Mouse (Mus musculus) limb, embryonic 12.5 days (tissue): ENCODE results near the gene B4gat1. TPM values are rescaled to one million over a fixed set of nuclear protein-coding genes. Genes with fewer than 3 reads are reported as not detected.

Source experiments
- ATAC-seq: fragments of 200-750 bp; cut with Nextera tagmentation; 2 replicates; pipeline ENCODE4 v1.8.0; 2017; ENCODE audit warnings: low read depth, moderate TSS enrichment; ENCODE audit not compliant: insufficient number of reproducible peaks, insufficient read depth, low FRiP score, low TSS enrichment
- H3K27ac ChIP-seq: fragments of 300-500 bp; sonication (generic); 2 replicates; pipeline ENCODE4 v1.5.1; 2016; ENCODE audit warnings: mild to moderate bottlenecking, moderate library complexity
- H3K27me3 ChIP-seq: fragments of 300-500 bp; sonication (generic); 2 replicates; pipeline ENCODE4 v1.6.1; 2016; ENCODE audit warnings: mild to moderate bottlenecking, moderate library complexity
- H3K36me3 ChIP-seq: fragments of 300-500 bp; sonication (generic); 2 replicates; pipeline ENCODE4 v1.6.1; 2016; ENCODE audit warnings: mild to moderate bottlenecking, moderate library complexity
- H3K4me1 ChIP-seq: fragments of 300-500 bp; sonication (generic); replicated peaks from 2 replicates; pipeline ENCODE4 v1.6.1; 2016
- H3K4me2 ChIP-seq: fragments of 300-500 bp; sonication (generic); 2 replicates; pipeline ENCODE4 v1.6.1; 2016; ENCODE audit warnings: mild to moderate bottlenecking, moderate library complexity
- H3K4me3 ChIP-seq: fragments of 300-500 bp; sonication (generic); replicated peaks from 2 replicates; pipeline ENCODE4 v1.5.1; 2016; ENCODE audit warnings: mild to moderate bottlenecking
- H3K9ac ChIP-seq: fragments of 300-500 bp; sonication (generic); replicated peaks from 2 replicates; pipeline ENCODE4 v1.6.1; 2016; ENCODE audit warnings: mild to moderate bottlenecking, moderate library complexity
- H3K9me3 ChIP-seq: fragments of 300-500 bp; sonication (generic); 2 replicates; pipeline ENCODE4 v1.6.1; 2016; ENCODE audit warnings: mild to moderate bottlenecking, moderate library complexity
- WGBS: fragments of 180-500 bp; shearing (Covaris S2); methylation state at CpG from one replicate; pipeline ENCODE4 v1.1.7; 2016; 5-methylcytosine and 5-hydroxymethylcytosine counted together
- polyA plus RNA-seq: library from polyadenylated mRNA; unstranded; fragments of >200 nt; fragmentation: Nextera tagmentation; extraction: Ambion mirVana; gene quantifications from 2 replicates; pipeline ENCODE4 v1.2.1, GENCODE M21; 2016

Gene B4gat1
- polyA plus RNA-seq, 1 experiment from 2014 or later, result 42.3 TPM

- Histone ChIP-seq H3K27ac (peak overlapping the region; percentile 70; the same call in 1 of the 2 replicates), H3K27me3 (no peaks in the 10 kb centered on the region), H3K4me1 (peaks cover 59% of the 10 kb centered on the region), H3K4me2 (no peak overlapping the region), H3K9ac (no peak overlapping the region), H3K36me3 (no peaks in the 10 kb centered on the region), H3K4me3 (no peak overlapping the region), H3K9me3 (no peaks in the 10 kb centered on the region)
- WGBS, result 29% methylated on average over 5 of the region's 5 CpGs
- no peak for ATAC-seq
Measured at GRCm38 (mm10) chr19:5060365-5061330, 22.0 kb downstream of the B4gat1 start.

- no peak overlapping the region for H3K4me3 ChIP-seq
- 81% methylated on average over 5 of the region's 5 CpGs for WGBS
- no peaks in the 10 kb centered on the region for H3K27me3 ChIP-seq
- H3K9ac ChIP-seq, result no peak overlapping the region
- H3K4me1 ChIP-seq, result peaks cover 54% of the 10 kb centered on the region
- ATAC-seq, result no peak
- H3K36me3 ChIP-seq, result no peaks in the 10 kb centered on the region
- no peaks in the 10 kb centered on the region for H3K9me3 ChIP-seq
- H3K27ac ChIP-seq, result no peak overlapping the region
- H3K4me2 ChIP-seq, result no peak overlapping the region
Measured at GRCm38 (mm10) chr19:5062041-5062440, 23.4 kb downstream of the B4gat1 start.

GRCm38 (mm10) chr19:5062446-5062845 lies 23.8 kb downstream of the B4gat1 start:
- H3K27ac ChIP-seq, result no peak overlapping the region
- no peaks in the 10 kb centered on the region for H3K27me3 ChIP-seq
- no peak for ATAC-seq
- peaks cover 56% of the 10 kb centered on the region for H3K4me1 ChIP-seq
- no peak overlapping the region for H3K4me2 ChIP-seq
- H3K9ac ChIP-seq, result no peak overlapping the region
- no peaks in the 10 kb centered on the region for H3K36me3 ChIP-seq
- WGBS, result 33% methylated on average over 6 of the region's 6 CpGs
- no peak overlapping the region for H3K4me3 ChIP-seq
- no peaks in the 10 kb centered on the region for H3K9me3 ChIP-seq

GRCm38 (mm10) chr19:5065104-5065503 lies 26.5 kb downstream of the B4gat1 start:
- WGBS, result 64% methylated on average over 7 of the region's 7 CpGs
- ATAC-seq, result no peak
- Histone ChIP-seq H3K9ac (no peak overlapping the region), H3K27me3 (peaks cover 9% of the 10 kb centered on the region), H3K4me3 (no peak overlapping the region), H3K4me1 (peaks cover 55% of the 10 kb centered on the region), H3K9me3 (no peaks in the 10 kb centered on the region), H3K4me2 (no peak overlapping the region), H3K27ac (no peak overlapping the region), H3K36me3 (no peaks in the 10 kb centered on the region)

GRCm38 (mm10) chr19:5067040-5067799 lies 28.6 kb downstream of the B4gat1 start:
- WGBS, result 3% methylated on average over 15 of the region's 15 CpGs
- H3K27me3 ChIP-seq, result peaks cover 9% of the 10 kb centered on the region
- peak overlapping the region; percentile 69 for H3K4me3 ChIP-seq
- ATAC-seq, result 0 out of 2 replicates have a peak, but pooled peaks have one; percentile 4
- peak overlapping the region; percentile 99 for H3K4me2 ChIP-seq
- H3K9me3 ChIP-seq, result no peaks in the 10 kb centered on the region
- H3K9ac ChIP-seq, result peak overlapping the region; percentile 86
- H3K4me1 ChIP-seq, result peaks cover 57% of the 10 kb centered on the region
- H3K36me3 ChIP-seq, result no peaks in the 10 kb centered on the region
- H3K27ac ChIP-seq, result peak overlapping the region; percentile 99

- Histone ChIP-seq H3K36me3 (no peaks in the 10 kb centered on the region), H3K27me3 (peaks cover 9% of the 10 kb centered on the region), H3K4me2 (peak within 1 kb of the TSS; percentile 99), H3K9ac (peak within 1 kb of the TSS; percentile 86), H3K4me3 (peak within 1 kb of the TSS; percentile 69), H3K27ac (peak within 1 kb of the TSS; percentile 99), H3K4me1 (peaks cover 62% of the 10 kb centered on the region), H3K9me3 (no peaks in the 10 kb centered on the region)
- whole genome bisulfite sequencing, result 1% methylated on average over 55 of the region's 56 CpGs
- peak; percentile 46 for ATAC-seq
Measured at GRCm38 (mm10) chr19:5067867-5068569, 29.4 kb downstream of the B4gat1 start, which contains the start of gene Cd248. Cd248 (plus strand) TSS chr19:5068078.

- 38% methylated on average over 21 of the region's 21 CpGs for WGBS
Measured at GRCm38 (mm10) chr19:5068570-5069234, 30.1 kb downstream of the B4gat1 start.

GRCm38 (mm10) chr19:5069486-5069885 lies 30.9 kb downstream of the B4gat1 start:
- H3K4me1 ChIP-seq, result peaks cover 62% of the 10 kb centered on the region
- no peak for ATAC-seq
- 67% methylated on average over 5 of the region's 5 CpGs for WGBS
- no peaks in the 10 kb centered on the region for H3K9me3 ChIP-seq
- H3K4me3 ChIP-seq, result peak overlapping the region; percentile 69
- H3K4me2 ChIP-seq, result peak overlapping the region; percentile 99
- no peak overlapping the region; the same call in 1 of the 2 replicates for H3K9ac ChIP-seq
- H3K27ac ChIP-seq, result peak overlapping the region; percentile 99; the same call in 1 of the 2 replicates
- peaks cover 15% of the 10 kb centered on the region for H3K27me3 ChIP-seq
- no peaks in the 10 kb centered on the region for H3K36me3 ChIP-seq

More at GRCm38 (mm10) chr19:5068570-5069234, 30.1 kb downstream of the B4gat1 start:
- H3K4me1 ChIP-seq, result peaks cover 64% of the 10 kb centered on the region
- peak overlapping the region; percentile 99 for H3K4me2 ChIP-seq
- peak overlapping the region; percentile 99 for H3K27ac ChIP-seq
- no peaks in the 10 kb centered on the region for H3K9me3 ChIP-seq
- H3K4me3 ChIP-seq, result peak overlapping the region; percentile 69
- H3K9ac ChIP-seq, result peak overlapping the region; percentile 86
- peaks cover 9% of the 10 kb centered on the region for H3K27me3 ChIP-seq
- no peak for ATAC-seq
- no peaks in the 10 kb centered on the region for H3K36me3 ChIP-seq

- Histone ChIP-seq H3K4me2 (peak overlapping the region; percentile 99), H3K9ac (no peak overlapping the region; the same call in 1 of the 2 replicates), H3K4me3 (peak overlapping the region; percentile 69), H3K9me3 (no peaks in the 10 kb centered on the region), H3K4me1 (peaks cover 59% of the 10 kb centered on the region), H3K27ac (peak overlapping the region; percentile 99), H3K36me3 (no peaks in the 10 kb centered on the region), H3K27me3 (peaks cover 17% of the 10 kb centered on the region)
- 75% methylated on average over 7 of the region's 7 CpGs for WGBS
- no peak for ATAC-seq
Measured at GRCm38 (mm10) chr19:5069978-5070377, 31.4 kb downstream of the B4gat1 start.

- Histone ChIP-seq H3K4me1 (peaks cover 52% of the 10 kb centered on the region), H3K4me2 (peak overlapping the region; percentile 99), H3K4me3 (peak overlapping the region; percentile 69), H3K36me3 (no peaks in the 10 kb centered on the region), H3K9ac (peak overlapping the region; percentile 55), H3K27me3 (peaks cover 17% of the 10 kb centered on the region), H3K27ac (peak overlapping the region; percentile 99), H3K9me3 (no peaks in the 10 kb centered on the region)
- 2% methylated on average over 11 of the region's 11 CpGs for WGBS
- no peak for ATAC-seq
Measured at GRCm38 (mm10) chr19:5071077-5071476, 32.5 kb downstream of the B4gat1 start.
